Comparison of ENCODE assay signal across 12 mouse cellular contexts in genomic region chr6:34717651-34718050, GRCm38 (mm10).
DNase-seq lines count a peak whose midpoint lies in the region; ATAC-seq and TF ChIP-seq lines count a peak whose summit lies in the region.
"Had no signal": no experiment of that assay in that cellular context is flagged by ENCODE, and none has a peak within 500 bp of the region (broad histone marks: within the 10 kb centered on the region; RNA-seq: fewer than 3 reads in every experiment).

No protein-coding gene starts in this region.

- CTCF ChIA-PET in Patski (lab: Charles Lee), result interaction anchor here (0.7 to 1.9 kb wide), 7 partner anchors 9 to 160 kb away, joined by 3 to 7 read pairs (median 4); partner anchors contain the start of gene Cyren

- no peaks in the 10 kb centered on the region for H3K36me3 ChIP-seq in kidney, embryonic 15.5 days
- H3K36me3 ChIP-seq in liver, embryonic 16.5 days (ENCODE audit: control insufficient read depth, insufficient read depth), result no peaks in the 10 kb centered on the region

- WGBS in kidney, embryonic 15.5 days, result 70% methylated on average over 4 of the region's 4 CpGs
- 59% methylated on average over 4 of the region's 4 CpGs for WGBS in liver, embryonic 16.5 days (ENCODE audit: insufficient replicate concordance)
- WGBS in cerebellum, adult 2 months, result 88% methylated on average over 4 of the region's 4 CpGs

- in situ Hi-C loops in Patski (cut with MboI; ENCODE audit: low pct_unique_long_range_greater_than_20kb), result no loop called here

- no peak for DNase-seq in gastrocnemius, adult 2 months
- no peak for DNase-seq in gastrocnemius, postnatal 36 days
- DNase-seq in kidney, postnatal 4 days, result no peak
- no peak for DNase-seq in Patski (ENCODE audit: low read depth, low spot score)
- DNase-seq in cerebellum, adult 2 months, result no peak
- DNase-seq: adrenal gland, postnatal 14 days; cerebellum, postnatal 36 days; forebrain, postnatal 0 days had no signal

- H3K27me3 ChIP-seq in kidney, embryonic 15.5 days, result no peaks in the 10 kb centered on the region
- H3K27me3 ChIP-seq in Patski, result no peaks in the 10 kb centered on the region
- no peaks in the 10 kb centered on the region for H3K27me3 ChIP-seq in liver, embryonic 16.5 days (ENCODE audit: control insufficient read depth, insufficient read depth, low read depth, low read length)
- H3K27me3 ChIP-seq in cerebellum, adult 2 months (ENCODE audit: control insufficient read depth, insufficient read depth, low read length), result no peaks in the 10 kb centered on the region

- no peak for TF ChIP-seq POLR2A in cerebellum, adult 2 months (IDR thresholded peaks at IDR 0.05; ENCODE audit: borderline replicate concordance, insufficient read depth, low read length)

- no peak for ATAC-seq in kidney, embryonic 15.5 days (replicated peaks; ENCODE audit: low FRiP score)
- peak; percentile 36 for ATAC-seq in Patski
- no peak for ATAC-seq in liver, embryonic 16.5 days (ENCODE audit: low read depth)
- ATAC-seq in inflammation-experienced regulatory T-cells, adult 6 months, result no peak
- ATAC-seq: forebrain, postnatal 0 days had no signal

- no peak overlapping the region for H3K9ac ChIP-seq in kidney, embryonic 15.5 days
- H3K9ac ChIP-seq in liver, embryonic 16.5 days (ENCODE audit: low read depth, low read length), result 0 out of 2 replicates have a peak overlapping the region, but pooled peaks have one; percentile 5
- H3K9ac ChIP-seq: forebrain, postnatal 0 days had no signal

- TF ChIP-seq CTCF in gastrocnemius, adult 2 months (IDR thresholded peaks at IDR 0.05), result no peak
- TF ChIP-seq CTCF in Patski (IDR thresholded peaks at IDR 0.05), result no peak
- no peak for TF ChIP-seq CTCF in cerebellum, adult 2 months (IDR thresholded peaks at IDR 0.05; ENCODE audit: borderline replicate concordance, insufficient read depth, low read depth, low read length)

- POLR2A ChIA-PET in Patski (lab: Charles Lee), result interaction anchor here (0.9 to 1.2 kb wide), 3 partner anchors 11 to 119 kb away, joined by 3 read pairs; no protein-coding TSS in a partner anchor

- no peak overlapping the region for H3K4me2 ChIP-seq in kidney, embryonic 15.5 days
- no peak overlapping the region for H3K4me2 ChIP-seq in liver, embryonic 16.5 days (ENCODE audit: low read depth, low read length)
- H3K4me2 ChIP-seq: midbrain, embryonic 11.5 days had no signal

- peaks cover 68% of the 10 kb centered on the region for H3K4me1 ChIP-seq in kidney, embryonic 15.5 days
- peaks cover 16% of the 10 kb centered on the region for H3K4me1 ChIP-seq in liver, embryonic 16.5 days (ENCODE audit: control insufficient read depth, low read depth, low read length)
- peaks cover 16% of the 10 kb centered on the region for H3K4me1 ChIP-seq in cerebellum, adult 2 months (ENCODE audit: control insufficient read depth, insufficient read depth, low read length)

- peak overlapping the region; percentile 46 for H3K27ac ChIP-seq in gastrocnemius, adult 2 months
- H3K27ac ChIP-seq in kidney, embryonic 15.5 days, result peak overlapping the region; percentile 60; the same call in 1 of the 2 replicates
- H3K27ac ChIP-seq in liver, embryonic 16.5 days (ENCODE audit: low read length), result peak overlapping the region; percentile 57; the same call in 1 of the 2 replicates
- no peak overlapping the region for H3K27ac ChIP-seq in cerebellum, adult 2 months (ENCODE audit: insufficient read depth, low read length)

- intact Hi-C loops in gastrocnemius, adult 2 months (cut with DNase I), result no loop called here
- intact Hi-C loops in gastrocnemius, postnatal 36 days (cut with DNase I), result no loop called here

- H3K9me3 ChIP-seq in kidney, embryonic 15.5 days (replicated peaks), result no peaks in the 10 kb centered on the region
- H3K9me3 ChIP-seq in liver, embryonic 16.5 days (replicated peaks; ENCODE audit: control insufficient read depth, low read length), result no peaks in the 10 kb centered on the region

- no peak overlapping the region for H3K4me3 ChIP-seq in gastrocnemius, adult 2 months
- H3K4me3 ChIP-seq in kidney, embryonic 15.5 days (replicated peaks), result no peak overlapping the region
- no peak overlapping the region for H3K4me3 ChIP-seq in liver, embryonic 16.5 days (ENCODE audit: low read depth, low read length)
- H3K4me3 ChIP-seq in cerebellum, adult 2 months (replicated peaks; ENCODE audit: insufficient read depth, low read depth, low read length), result no peak overlapping the region
